Mouse (Mus musculus) fibroblast of lung, adult 2 months (primary cell): ENCODE measurements around the gene Olfr348.

Source experiments
- DNase-seq: peaks from one replicate; pipeline ENCODE4 v3.0.0-alpha.2; 2011; ENCODE audit warnings: low read depth

Gene Olfr348

GRCm38 (mm10) chr2:36783976-36784375 is at the start of gene Olfr348:
Gene Olfr348, plus strand, starts transcription at chr2:36784276.
- DNase-seq, result no peak

- DNase-seq, result no peak
These were observed 47.9 kb upstream of the Olfr348 start for GRCm38 (mm10) chr2:36736226-36736625.

- no peak for DNase-seq
These were observed 6.2 kb downstream of the Olfr348 start, which contains the start of gene Olfr50 for GRCm38 (mm10) chr2:36790238-36790637. Gene Olfr50, plus strand, starts transcription at chr2:36790538.

- DNase-seq, result no peak
These were observed 32.9 kb downstream of the Olfr348 start, which contains the start of gene Olfr3 for GRCm38 (mm10) chr2:36816932-36817331. Gene Olfr3, minus strand, starts transcription at chr2:36817032.
